Mouse (Mus musculus) ES-E14 (cell line): ENCODE measurements at regions not wholly inside any gene's neighbourhood (a gene's known extent, or its start where the extent isn't known, plus 50 kb on each side); places are given as distances from the start of the nearest gene placed in this dataset.

Source experiments
- DNase-seq: peaks from one replicate; pipeline ENCODE4 v3.0.0-alpha.2; 2013; ENCODE audit warnings: low read depth, low spot score
- H3K27ac ChIP-seq: 2 replicates; pipeline ENCODE4 v1.5.1; 2012; ENCODE audit warnings: low read depth, mild to moderate bottlenecking, low read length, moderate library complexity, mixed read lengths; ENCODE audit not compliant: poor library complexity, insufficient read depth, severe bottlenecking
- H3K36me3 ChIP-seq: 2 replicates; pipeline ENCODE4 v1.6.1; 2012; ENCODE audit warnings: mild to moderate bottlenecking, low read length, moderate library complexity, mixed read lengths; ENCODE audit not compliant: control insufficient read depth, poor library complexity, insufficient read depth, severe bottlenecking
- H3K4me1 ChIP-seq, 2 experiments: fragments of 150-350 bp in 1 of 2; sonication (generic) in 1 of 2; 2 replicates each; pipeline ENCODE4 v1.6.1; 2012; ENCODE audit warnings: low read length in 2 of 2, mild to moderate bottlenecking in 1 of 2, mixed read lengths in 1 of 2; ENCODE audit not compliant: control insufficient read depth in 2 of 2, insufficient read depth in 2 of 2, poor library complexity in 1 of 2
- H3K4me3 ChIP-seq, 2 experiments: fragments of 150-350 bp in 1 of 2; sonication (generic) in 1 of 2; 2 replicates each; pipeline ENCODE4 v1.5.1; 2012; ENCODE audit warnings: low read length in 2 of 2, low read depth in 1 of 2, mild to moderate bottlenecking in 1 of 2, mixed read lengths in 1 of 2; ENCODE audit not compliant: insufficient read depth in 1 of 2, poor library complexity in 1 of 2, severe bottlenecking in 1 of 2
- H3K9ac ChIP-seq: 2 replicates; pipeline ENCODE4 v1.6.1; 2012; ENCODE audit warnings: low read depth, mild to moderate bottlenecking, low read length, mixed read lengths; ENCODE audit not compliant: poor library complexity, insufficient read depth, severe bottlenecking
- H3K9me3 ChIP-seq: fragments of 150-350 bp; sonication (generic); 2 replicates; pipeline ENCODE4 v1.6.1; 2012; ENCODE audit warnings: low read depth, mild to moderate bottlenecking, low read length; ENCODE audit not compliant: control insufficient read depth, insufficient read depth
- CHD2 ChIP-seq: IDR thresholded peaks from 2 replicates; pipeline ENCODE4 v1.6.1; 2014; ENCODE audit warnings: mild to moderate bottlenecking, low read depth, low read length, inconsistent platforms
- HCFC1 ChIP-seq: IDR thresholded peaks from 2 replicates; pipeline ENCODE4 v1.6.1; 2012; ENCODE audit warnings: low read length, inconsistent platforms, borderline replicate concordance; ENCODE audit not compliant: insufficient read depth
- MAFK ChIP-seq: IDR thresholded peaks from 2 replicates; pipeline ENCODE4 v1.6.1; 2014; ENCODE audit warnings: mild to moderate bottlenecking, low read depth, low read length, inconsistent platforms; ENCODE audit not compliant: insufficient read depth
- ZC3H11A ChIP-seq: IDR thresholded peaks from 2 replicates; pipeline ENCODE4 v1.6.1; 2012; ENCODE audit warnings: low read depth, mild to moderate bottlenecking, inconsistent platforms, low read length, borderline replicate concordance
- ZNF384 ChIP-seq: IDR thresholded peaks from 2 replicates; pipeline ENCODE4 v1.6.1; 2012; ENCODE audit warnings: low read depth, low read length, inconsistent platforms
- in situ Hi-C, 2 experiments: fragments of 600-800 bp; cut with MboI; formaldehyde crosslinking; loops; one replicate each; pipeline ENCODE4 v1.15.1; 2025; ENCODE audit warnings: low sequenced_read_pairs in 2 of 2, inconsistent platforms in 1 of 2; ENCODE audit not compliant: unreplicated experiment in 2 of 2

- H3K9ac ChIP-seq, result no peak overlapping the region
- H3K4me1 ChIP-seq, result no peaks in the 10 kb centered on the region
- DNase-seq, result no peak
- H3K4me3 ChIP-seq, result no peak overlapping the region
- H3K36me3 ChIP-seq, result no peaks in the 10 kb centered on the region
- no peaks in the 10 kb centered on the region for H3K9me3 ChIP-seq
- TF ChIP-seq HCFC1, result no peak
- no peak for TF ChIP-seq MAFK
- TF ChIP-seq ZC3H11A, result no peak
- TF ChIP-seq CHD2, result no peak
- TF ChIP-seq ZNF384, result no peak
- in situ Hi-C loops, result no loop called here
- no peak overlapping the region for H3K27ac ChIP-seq
These were observed 281.0 kb upstream of the 4930535I16Rik start for GRCm38 (mm10) chr4:124198832-124199231.

DNA sequence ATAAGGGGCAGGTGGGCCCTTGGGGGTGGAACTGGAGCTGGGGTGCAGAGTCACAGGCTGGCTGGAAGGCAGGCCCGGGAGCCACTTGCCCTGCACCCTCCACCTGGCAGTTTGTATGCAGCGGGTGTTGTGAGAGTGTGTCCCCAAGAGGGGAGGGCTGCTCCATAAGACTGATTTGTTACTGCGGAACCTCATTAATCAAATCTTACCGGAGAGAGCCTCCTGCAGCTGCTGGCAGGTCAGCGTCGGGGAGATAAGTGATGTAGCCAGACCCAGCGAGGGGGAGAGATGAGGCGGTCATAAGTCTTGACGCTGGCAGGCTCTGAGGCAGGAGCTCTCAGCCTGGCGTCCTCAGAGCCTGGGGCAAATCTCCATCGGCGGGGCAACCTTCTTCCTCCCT is 278.9 kb upstream of the 4930535I16Rik start:
- H3K9ac ChIP-seq, result no peak overlapping the region
- TF ChIP-seq ZNF384 (no peak), MAFK (no peak), HCFC1 (no peak), ZC3H11A (no peak), CHD2 (no peak)
- in situ Hi-C loops, result no loop called here

GRCm38 (mm10) chr4:124193059-124193721 is 275.4 kb upstream of the 4930535I16Rik start:
- Histone ChIP-seq H3K9ac (no peak overlapping the region), H3K4me3 (no peak overlapping the region), H3K9me3 (no peaks in the 10 kb centered on the region), H3K27ac (no peak overlapping the region), H3K36me3 (no peaks in the 10 kb centered on the region), H3K4me1 (no peaks in the 10 kb centered on the region)
- TF ChIP-seq ZC3H11A (no peak), MAFK (no peak), ZNF384 (no peak), CHD2 (no peak), HCFC1 (no peak)
- no peak for DNase-seq
- in situ Hi-C loops, result no loop called here

More for the DNA sequence above, 278.9 kb upstream of the 4930535I16Rik start:
- H3K27ac ChIP-seq, result no peak overlapping the region
- H3K4me1 ChIP-seq, result no peaks in the 10 kb centered on the region
- no peaks in the 10 kb centered on the region for H3K9me3 ChIP-seq
- H3K36me3 ChIP-seq, result no peaks in the 10 kb centered on the region
- no peak overlapping the region for H3K4me3 ChIP-seq
- no peak for DNase-seq

DNA sequence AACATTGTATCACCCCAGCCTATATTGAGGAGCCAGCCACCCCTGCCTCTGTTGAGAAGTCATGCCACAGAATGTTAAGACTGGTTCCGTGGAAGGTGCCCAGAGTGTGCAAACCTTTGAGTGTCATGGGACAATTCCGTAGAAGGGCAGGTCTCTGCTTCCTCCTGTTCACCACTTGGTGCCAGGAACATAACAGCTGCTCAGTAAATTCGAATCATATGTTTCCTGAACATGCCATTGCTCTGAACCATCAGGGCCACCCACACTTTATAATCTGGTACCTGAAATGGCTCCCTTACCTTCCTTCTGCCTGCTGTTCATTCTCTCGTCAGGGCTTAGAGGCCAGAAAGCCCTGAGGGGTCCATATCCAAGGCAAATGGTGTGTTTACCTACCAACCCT is 273.0 kb upstream of the 4930535I16Rik start:
- H3K4me3 ChIP-seq, result no peak overlapping the region
- DNase-seq, result no peak
- in situ Hi-C loops, result no loop called here

DNA sequence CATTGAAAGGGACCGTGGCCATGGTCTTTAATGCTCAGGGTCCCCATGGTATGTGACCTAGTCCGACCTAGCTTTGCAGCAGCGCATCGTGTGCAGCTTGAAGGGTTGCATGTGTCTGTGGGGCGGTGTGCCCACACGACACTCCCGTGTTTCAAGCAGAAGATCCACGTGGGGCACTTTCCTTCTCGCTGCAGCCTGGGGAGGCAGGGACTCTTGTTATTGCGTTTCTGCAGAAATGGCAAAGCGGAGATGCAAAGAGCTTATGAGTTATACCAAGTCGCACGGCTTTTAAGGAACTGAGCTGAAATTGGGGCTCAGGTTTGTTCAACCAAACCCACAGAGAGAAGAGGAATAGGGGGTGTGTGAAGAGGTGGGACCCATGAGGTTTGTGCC is 272.2 kb upstream of the 4930535I16Rik start:
- in situ Hi-C loops, result no loop called here
- no peak overlapping the region for H3K27ac ChIP-seq
- DNase-seq, result no peak

More for the DNA sequence above, 273.0 kb upstream of the 4930535I16Rik start:
- TF ChIP-seq HCFC1, result no peak
- TF ChIP-seq ZC3H11A, result no peak
- TF ChIP-seq MAFK, result no peak
- TF ChIP-seq CHD2, result no peak
- TF ChIP-seq ZNF384, result no peak
- Histone ChIP-seq H3K27ac (no peak overlapping the region), H3K9ac (no peak overlapping the region), H3K9me3 (no peaks in the 10 kb centered on the region), H3K4me1 (no peaks in the 10 kb centered on the region), H3K36me3 (no peaks in the 10 kb centered on the region)

More for the DNA sequence above, 272.2 kb upstream of the 4930535I16Rik start:
- no peaks in the 10 kb centered on the region for H3K36me3 ChIP-seq
- no peaks in the 10 kb centered on the region for H3K4me1 ChIP-seq
- TF ChIP-seq ZNF384 (no peak), MAFK (no peak), CHD2 (no peak), ZC3H11A (no peak), HCFC1 (no peak)
- H3K9ac ChIP-seq, result no peak overlapping the region
- no peak overlapping the region for H3K4me3 ChIP-seq
- H3K9me3 ChIP-seq, result no peaks in the 10 kb centered on the region
